In genomic region chr1:89110767-89111534, GRCm38 (mm10) we compare ENCODE assay signal across 25 mouse cellular contexts. TPM values are rescaled to one million over a fixed set of nuclear protein-coding genes. Genes with fewer than 3 reads are reported as not detected.
DNase-seq lines count a peak whose midpoint lies in the region; ATAC-seq and TF ChIP-seq lines count a peak whose summit lies in the region.
"Had no signal": no experiment of that assay in that cellular context is flagged by ENCODE, and none has a peak within 500 bp of the region (broad histone marks: within the 10 kb centered on the region; RNA-seq: fewer than 3 reads in every experiment).

No protein-coding gene starts in this region.

- no peaks in the 10 kb centered on the region for H3K9me3 ChIP-seq in heart, embryonic 13.5 days
- H3K9me3 ChIP-seq in lung, embryonic 14.5 days (ENCODE audit: low read depth, low read length), result no peaks in the 10 kb centered on the region
- H3K9me3 ChIP-seq: forebrain, embryonic 15.5 days; liver, embryonic 15.5 days; neural tube, embryonic 13.5 days had no signal

- peaks cover 91% of the 10 kb centered on the region for H3K4me1 ChIP-seq in heart, embryonic 13.5 days
- H3K4me1 ChIP-seq in lung, adult 2 months (ENCODE audit: control insufficient read depth, insufficient read depth, low read length), result peaks cover 37% of the 10 kb centered on the region
- peaks cover 45% of the 10 kb centered on the region for H3K4me1 ChIP-seq in lung, embryonic 14.5 days (ENCODE audit: insufficient read depth)

- no peak for TF ChIP-seq CTCF in lung, adult 2 months (IDR thresholded peaks at IDR 0.05; ENCODE audit: insufficient read depth, low read length)
- no peak for TF ChIP-seq CTCF in lung, embryonic 14.5 days (IDR thresholded peaks at IDR 0.05; ENCODE audit: low read depth)

- H3K27ac ChIP-seq in heart, embryonic 13.5 days (replicated peaks), result peak overlapping the region; percentile 50; the same call in 1 of the 2 replicates
- peak overlapping the region; percentile 67 for H3K27ac ChIP-seq in lung, embryonic 14.5 days (ENCODE audit: low read depth)
- H3K27ac ChIP-seq: forebrain, embryonic 15.5 days; hindbrain, postnatal 0 days; liver, embryonic 15.5 days; neural tube, embryonic 13.5 days had no signal

- H3K36me3 ChIP-seq in heart, embryonic 13.5 days, result no peaks in the 10 kb centered on the region
- H3K36me3 ChIP-seq in lung, embryonic 14.5 days (ENCODE audit: insufficient read depth), result no peaks in the 10 kb centered on the region
- H3K36me3 ChIP-seq: forebrain, embryonic 15.5 days; liver, embryonic 15.5 days had no signal

- H3K4me3 ChIP-seq in heart, embryonic 13.5 days, result no peak overlapping the region
- H3K4me3 ChIP-seq in lung, adult 2 months (replicated peaks; ENCODE audit: extremely low read depth, low read depth, low read length), result no peak overlapping the region
- no peak overlapping the region for H3K4me3 ChIP-seq in lung, embryonic 14.5 days (ENCODE audit: low read depth, low read length)
- H3K4me3 ChIP-seq: forebrain, embryonic 15.5 days; liver, embryonic 15.5 days; myocyte; neural tube, embryonic 13.5 days had no signal

- 0 out of 2 replicates have a peak overlapping the region, but pooled peaks have one; percentile 38 for H3K9ac ChIP-seq in heart, embryonic 13.5 days
- H3K9ac ChIP-seq in lung, embryonic 14.5 days, result no peak overlapping the region
- H3K9ac ChIP-seq: forebrain, embryonic 15.5 days; liver, embryonic 15.5 days; neural tube, embryonic 13.5 days had no signal

- TF ChIP-seq POLR2A in lung, adult 2 months (IDR thresholded peaks at IDR 0.05; ENCODE audit: borderline replicate concordance, extremely low read depth, low read depth, low read length), result no peak

- H3K27me3 ChIP-seq in heart, embryonic 13.5 days (replicated peaks), result no peaks in the 10 kb centered on the region
- no peaks in the 10 kb centered on the region for H3K27me3 ChIP-seq in lung, embryonic 14.5 days (ENCODE audit: insufficient read depth, low read length)
- H3K27me3 ChIP-seq: forebrain, embryonic 15.5 days; liver, embryonic 15.5 days; neural tube, embryonic 13.5 days had no signal

- ATAC-seq in heart, embryonic 13.5 days (ENCODE audit: extremely low read depth, insufficient number of reproducible peaks, low FRiP score, low TSS enrichment), result no peak
- peak; percentile 36; the same call in 1 of the 2 replicates for ATAC-seq in lung, embryonic 14.5 days (ENCODE audit: insufficient read depth)
- ATAC-seq: forebrain, embryonic 15.5 days; hindbrain, postnatal 0 days; midbrain, embryonic 16.5 days had no signal

- H3K4me2 ChIP-seq in heart, embryonic 13.5 days, result no peak overlapping the region
- no peak overlapping the region for H3K4me2 ChIP-seq in lung, embryonic 14.5 days
- H3K4me2 ChIP-seq: forebrain, embryonic 15.5 days; liver, embryonic 15.5 days; neural tube, embryonic 13.5 days had no signal

- WGBS in heart, embryonic 13.5 days, result 70% methylated on average over 6 of the region's 6 CpGs
- 49% methylated on average over 6 of the region's 6 CpGs for WGBS in lung, adult 2 months
- 45% methylated on average over 6 of the region's 6 CpGs for WGBS in lung, embryonic 14.5 days

- DNase-seq in heart, adult 9 months (ENCODE audit: low spot score in 2 of 2), result no peak
- DNase-seq in lung, adult 2 months, result peak; percentile 29
- no peak for DNase-seq in lung, postnatal 14 days
- DNase-seq in lung, embryonic 14.5 days, result peak; percentile 79
- DNase-seq in lung, postnatal 4 days, result peak; percentile 54 to 74
- DNase-seq in cerebellum, adult 11 months, result no peak
- no peak for DNase-seq in MN1 (ENCODE audit: low spot score)
- DNase-seq: adrenal gland, postnatal 10 days; cerebellum, adult 9-10 months; gastrocnemius, postnatal 36 days; heart, postnatal 14 days; kidney, adult 11 months; layer of hippocampus, adult 9-11 months; liver; retina, postnatal 1 day; right cerebral cortex, postnatal 25 days; spleen, adult 18-20 months; thymus, postnatal 14 days had no signal

RNA-seq across cellular contexts. Expression of gene Sh3bp4, which starts 40.7 kb away (rescaled TPM):
- polyA plus RNA-seq in heart, embryonic 13.5 days (2015; fragmentation: Nextera tagmentation; extraction: Ambion mirVana), result 19.2 and 19.6 TPM in 2 replicates
- 33.9 and 40.2 TPM in 2 replicates for polyA plus RNA-seq in lung, adult 2 months (2012; rRNA removed)
- 25.5 and 26.2 TPM in 2 replicates for polyA plus RNA-seq in lung, embryonic 14.5 days (2014; fragmentation: Nextera tagmentation; extraction: Ambion mirVana)

Comparison
In these comparisons a context has a peak if more than half of its experiments do, and no peak if none do; other contexts are left out.
1. DNase-seq: peak in lung, adult 2 months (single experiment), lung, embryonic 14.5 days (single experiment) and lung, postnatal 4 days (2 of 2); none in heart, adult 9 months (0 of 2), lung, postnatal 14 days (single experiment), cerebellum, adult 11 months (single experiment) and MN1 (single experiment).